Mouse (Mus musculus): ENCODE measurements around the gene Edc4.

DNA sequence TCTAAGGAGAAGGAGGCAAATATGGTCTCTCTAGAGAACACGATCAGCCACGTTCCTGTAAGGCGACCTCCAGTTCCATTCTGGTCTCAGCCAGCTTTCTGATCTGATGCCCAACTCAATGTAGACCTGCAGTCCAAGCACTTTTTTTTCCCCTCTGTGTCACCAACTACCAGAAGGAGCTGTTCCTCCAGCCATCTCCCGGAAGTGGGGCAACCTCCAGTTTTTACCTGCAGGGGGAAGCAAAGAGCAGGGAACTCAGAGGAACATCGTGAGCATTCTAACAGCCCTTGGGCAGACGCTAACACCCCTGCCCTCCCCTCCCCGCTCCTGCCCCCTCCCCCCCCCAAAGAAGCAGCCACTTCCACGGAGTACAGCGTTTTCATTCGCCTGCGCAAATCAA lies 45.4 kb upstream of the Edc4 start:
- no peak for TF ChIP-seq CHD2 (IDR thresholded peaks at IDR 0.05; ENCODE audit: low read depth, low read length)
- no peak for TF ChIP-seq HCFC1 (IDR thresholded peaks at IDR 0.05; ENCODE audit: borderline replicate concordance, insufficient read depth, low read length)
- TF ChIP-seq ZC3H11A (IDR thresholded peaks at IDR 0.05; ENCODE audit: borderline replicate concordance, low read depth, low read length): no peak

Data from ES-E14 (cell line).